Mouse (Mus musculus): ENCODE data around the gene Neurl4. TPM values are rescaled to one million over a fixed set of nuclear protein-coding genes. Genes with fewer than 3 reads are reported as not detected.
"Not testable (repeated sequence)": the region's sequence is repeated elsewhere in the genome, so short reads cannot be mapped to it uniquely, and the experiment has no call there.

Gene Neurl4
- 10 to 100 TPM; 39.2 to 39.9 TPM for total RNA-seq (2021)

DNA sequence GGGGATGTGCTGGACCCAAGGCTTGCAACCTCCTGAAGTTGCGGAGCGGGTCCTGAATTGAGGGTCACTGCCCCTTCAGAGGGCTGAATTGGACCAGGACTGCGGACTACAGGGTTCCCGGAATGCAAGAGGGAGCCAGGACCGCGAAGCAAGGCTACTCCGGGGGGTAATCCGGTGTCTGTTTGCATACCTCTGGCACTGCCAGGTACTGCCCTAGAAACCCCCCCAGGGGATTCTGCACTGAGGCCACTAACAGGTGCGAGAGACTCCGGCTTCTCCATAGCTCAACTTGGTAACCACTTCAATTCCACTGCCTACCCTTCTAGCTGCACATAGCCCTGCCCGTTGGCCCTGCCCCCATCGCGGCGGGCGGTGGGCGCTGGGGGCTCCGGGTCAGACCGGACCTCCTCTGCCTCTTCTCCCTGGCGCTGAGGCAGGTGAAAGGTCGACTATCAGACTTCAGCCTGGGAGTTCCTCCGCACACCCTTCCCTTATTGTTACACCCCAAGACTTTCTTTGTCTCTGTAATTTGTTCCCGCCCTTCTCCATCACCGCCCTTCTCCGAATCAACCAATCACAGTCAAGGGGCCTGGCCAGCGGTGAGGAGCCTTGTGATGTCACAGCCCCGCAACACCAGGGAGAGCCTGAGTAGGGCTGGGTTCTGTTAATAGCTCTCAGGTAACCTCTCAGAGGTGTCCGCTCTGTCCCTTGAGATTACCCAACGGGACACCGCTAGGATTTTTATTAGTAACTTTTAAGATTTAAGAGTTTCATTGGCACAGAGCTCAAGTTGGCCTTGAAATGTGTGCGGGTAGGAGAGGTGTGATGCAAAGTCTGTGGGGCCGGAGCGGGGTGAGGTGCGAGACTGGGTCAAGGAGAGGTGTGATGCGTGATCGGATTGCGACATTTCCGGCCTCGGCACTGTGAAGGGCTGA is at the start of gene Neurl4, which contains the start of gene 2810408A11Rik:
Gene Neurl4 (plus strand): TSS at position 602 of the 935 bp plus-strand sequence.
Gene 2810408A11Rik (minus strand): TSS at position 517 of the 935 bp plus-strand sequence.
- peak; percentile 93 to 95 for DNase-seq
- intact Hi-C loops (cut with DNase I), result loop anchor here (2.0 kb wide), 1 partner anchor 16 kb away; no protein-coding TSS in a partner anchor

DNA sequence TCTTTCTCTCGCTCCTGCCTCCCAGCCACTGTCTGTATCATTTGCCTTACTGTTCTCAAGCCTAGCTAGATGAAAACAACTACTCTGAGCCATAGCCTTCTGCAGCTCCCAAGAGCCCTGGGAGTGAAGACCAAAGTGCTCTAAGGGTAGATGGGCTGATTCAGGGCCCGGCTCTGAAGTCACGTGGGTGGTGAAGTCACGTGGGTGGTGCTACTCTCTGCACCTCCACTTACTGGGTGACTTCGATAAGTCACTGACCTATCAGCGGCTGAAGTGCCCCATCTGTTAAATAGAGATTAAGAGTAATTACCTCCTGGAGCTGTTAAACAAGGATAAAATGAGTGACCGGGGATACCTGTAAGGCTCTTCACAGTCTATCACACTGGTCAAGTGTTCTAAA is 46.9 kb upstream of the Neurl4 start:
- intact Hi-C loops (cut with DNase I), result no loop called here

DNA sequence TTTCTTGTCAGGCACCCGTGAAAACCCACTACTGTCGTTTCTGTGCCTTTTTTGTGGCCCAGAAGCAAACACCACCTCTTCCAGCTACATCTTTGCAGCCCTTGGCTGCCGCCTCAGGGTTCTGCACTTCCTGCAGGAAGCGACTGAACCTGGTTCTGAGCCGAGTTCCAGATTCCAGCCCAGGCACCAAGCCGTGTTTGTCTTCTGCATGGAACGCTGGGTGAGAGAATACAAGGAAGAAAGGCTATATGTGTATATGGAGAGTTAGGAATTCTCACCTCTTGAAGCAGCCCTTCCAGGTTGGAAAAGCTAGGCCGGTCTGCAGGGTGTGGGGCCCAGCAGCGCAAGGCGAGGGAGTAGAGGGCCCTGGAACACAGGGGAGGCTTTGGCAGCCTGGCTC is 46.2 kb upstream of the Neurl4 start:
- intact Hi-C loops (cut with DNase I), result no loop called here
- no peak for DNase-seq

More for the DNA sequence above, 46.9 kb upstream of the Neurl4 start:
- DNase-seq, result no peak

DNA sequence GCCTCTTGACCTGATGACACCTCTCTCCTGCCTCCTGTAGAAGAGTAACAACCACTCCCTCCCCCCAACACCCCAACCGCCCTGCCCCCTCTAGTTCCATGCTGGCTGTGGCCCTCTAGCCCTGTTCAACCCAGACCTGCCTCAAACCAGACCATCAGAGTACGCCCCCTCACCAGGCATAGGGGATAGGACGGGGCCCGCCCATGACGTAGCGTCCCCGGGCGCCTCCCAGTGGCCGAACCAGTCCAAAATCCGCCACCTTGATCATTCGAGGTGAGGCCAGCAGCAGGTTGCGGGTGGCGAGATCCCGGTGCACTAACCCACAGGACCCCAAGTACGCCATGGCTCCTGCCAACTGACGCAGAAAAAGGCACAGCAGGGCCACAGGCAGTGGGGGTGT is 45.5 kb upstream of the Neurl4 start:
- DNase-seq, result no peak
- intact Hi-C loops (cut with DNase I), result no loop called here

- DNase-seq, result no peak
Observed at GRCm38 (mm10) chr11:69858113-69858998, 42.5 kb upstream of the Neurl4 start, which contains the start of gene Tnk1. Gene Tnk1, minus strand, starts transcription at chr11:69858730.

GRCm38 (mm10) chr11:69863729-69864128 is 37.1 kb upstream of the Neurl4 start:
- intact Hi-C loops (cut with DNase I); DNase-seq: not testable (repeated sequence)

More at GRCm38 (mm10) chr11:69858113-69858998, 42.5 kb upstream of the Neurl4 start, which contains the start of gene Tnk1:
- intact Hi-C loops (cut with DNase I), result no loop called here

- intact Hi-C loops (cut with DNase I), result no loop called here
- DNase-seq, result no peak
Observed at GRCm38 (mm10) chr11:69864138-69864860, 36.6 kb upstream of the Neurl4 start.

DNA sequence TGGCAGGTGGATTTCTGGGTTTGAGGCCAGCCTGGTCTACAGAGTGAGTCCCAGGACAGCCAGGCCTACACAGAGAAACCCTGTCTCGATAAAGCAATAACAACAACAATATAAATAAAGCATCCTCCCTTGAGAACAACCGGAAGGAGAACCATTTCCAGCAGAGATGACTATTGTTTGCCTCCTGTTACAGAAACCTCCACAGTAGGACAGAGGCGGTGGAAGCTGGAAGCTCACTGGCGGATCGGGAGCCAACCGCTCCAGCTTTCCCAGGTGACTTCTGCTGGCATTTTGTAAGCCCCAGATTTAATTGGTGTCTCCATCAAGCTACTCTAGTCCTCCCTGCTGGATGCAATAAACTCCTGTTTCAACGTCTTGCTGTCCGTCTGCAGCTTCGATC is 35.3 kb upstream of the Neurl4 start:
- DNase-seq, result no peak
- intact Hi-C loops (cut with DNase I), result no loop called here

DNA sequence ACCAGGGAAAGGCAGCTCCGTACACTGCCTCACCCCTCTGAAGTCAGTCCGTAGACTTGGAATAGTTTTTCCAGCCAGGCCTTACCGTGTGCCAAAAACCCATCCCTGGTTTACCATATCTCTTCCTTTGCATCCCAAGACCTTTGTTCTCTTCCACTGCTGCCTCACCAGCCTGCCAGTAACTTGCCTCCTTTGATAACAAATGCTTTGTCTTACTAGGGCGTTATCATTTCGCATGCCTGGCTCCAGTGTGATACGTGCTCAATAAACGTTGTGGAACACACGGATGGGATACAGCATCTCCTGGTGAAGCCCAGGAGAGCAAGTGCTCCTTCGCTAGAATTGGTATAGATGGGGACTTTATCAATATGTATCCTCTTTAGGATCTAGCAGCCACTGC is 33.5 kb upstream of the Neurl4 start:
- no peak for DNase-seq
- intact Hi-C loops (cut with DNase I), result no loop called here

DNA sequence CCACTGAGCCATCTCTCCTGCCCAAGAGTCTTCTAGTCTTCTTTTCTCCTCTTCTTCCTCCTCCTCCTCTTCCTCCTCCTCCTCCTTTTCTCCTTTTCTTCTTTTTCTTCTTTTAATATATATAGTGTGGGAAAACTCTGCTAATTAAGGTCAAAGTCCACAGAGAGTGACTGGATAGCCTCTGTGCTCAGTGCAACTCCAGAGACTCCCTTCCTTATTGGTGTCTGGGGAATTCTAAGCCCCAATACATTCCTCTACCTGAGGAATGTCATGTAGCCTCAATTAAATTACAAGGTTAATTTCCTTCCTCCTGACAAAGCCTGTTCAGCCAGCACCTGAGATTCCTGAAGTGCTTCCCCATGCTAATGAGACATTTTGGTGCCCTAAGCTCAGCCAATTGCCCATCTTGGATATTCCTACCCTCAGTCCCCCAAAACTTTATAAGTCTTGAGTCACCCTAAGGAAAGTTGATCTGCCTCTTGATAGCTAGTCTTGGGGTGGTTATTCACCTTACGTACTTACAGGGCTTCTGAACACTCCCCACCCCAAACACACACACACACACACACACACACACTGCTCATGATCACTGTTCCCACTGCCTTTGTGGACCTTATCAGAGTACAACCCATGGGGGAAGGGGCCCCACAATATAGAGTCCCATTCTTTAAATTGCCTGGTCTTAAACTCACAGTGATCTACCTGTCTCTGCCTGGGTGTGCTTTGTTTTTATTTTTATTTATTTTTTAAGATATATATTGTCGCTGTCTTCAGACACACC is 30.4 kb upstream of the Neurl4 start:
- intact Hi-C loops (cut with DNase I), result no loop called here

DNA sequence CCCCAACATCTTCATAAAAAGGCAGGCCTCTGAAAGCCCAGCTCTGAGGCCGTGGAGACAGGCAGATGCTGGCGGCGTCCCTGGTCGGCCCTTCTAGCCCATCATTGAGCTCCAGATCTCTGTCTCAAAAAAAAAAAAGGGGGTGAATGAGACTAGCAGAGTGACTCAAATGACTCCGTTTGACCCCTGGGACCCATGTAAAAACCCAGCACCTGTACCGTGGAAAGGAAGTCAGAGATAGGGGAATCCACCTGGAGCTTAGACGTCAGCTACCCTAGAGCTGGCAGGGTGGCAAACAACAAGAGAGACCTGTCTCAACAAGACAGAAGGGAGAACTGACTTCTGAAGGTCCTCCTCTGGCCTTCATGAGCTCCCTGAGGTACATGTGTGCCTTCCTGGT is 29.1 kb upstream of the Neurl4 start:
- intact Hi-C loops (cut with DNase I), result no loop called here
- no peak for DNase-seq

More for the DNA sequence above, 30.4 kb upstream of the Neurl4 start:
- no peak for DNase-seq

GRCm38 (mm10) chr11:69872451-69872850 is 28.4 kb upstream of the Neurl4 start:
- intact Hi-C loops (cut with DNase I), result no loop called here
- no peak for DNase-seq

- intact Hi-C loops (cut with DNase I), result loop anchor here (2.0 to 5.0 kb wide), 3 partner anchors 71 to 149 kb away; partner anchors contain the start of genes Polr2a and Tmem102
- peak; percentile 78 to 81 for DNase-seq
Observed at GRCm38 (mm10) chr11:69876186-69876585, 24.7 kb upstream of the Neurl4 start.

GRCm38 (mm10) chr11:69876867-69877266 is 24.0 kb upstream of the Neurl4 start:
- DNase-seq, result peak; percentile 92 to 95
- intact Hi-C loops (cut with DNase I), result loop anchor here (1.0 to 5.0 kb wide), 4 partner anchors 72 to 195 kb away; partner anchors contain the start of genes Polr2a, Senp3 and Tmem102

GRCm38 (mm10) chr11:69877878-69878277 is 23.0 kb upstream of the Neurl4 start, which contains the start of gene Tmem95:
Gene Tmem95, minus strand, starts transcription at chr11:69878018.
- no peak for DNase-seq
- intact Hi-C loops (cut with DNase I), result loop anchor here (1.0 to 5.0 kb wide), 4 partner anchors 73 to 196 kb away; partner anchors contain the start of genes Polr2a, Senp3 and Tmem102

GRCm38 (mm10) chr11:69878399-69878798 is 22.5 kb upstream of the Neurl4 start:
- no peak for DNase-seq

GRCm38 (mm10) chr11:69878952-69879351 is 21.9 kb upstream of the Neurl4 start:
- no peak for DNase-seq
- intact Hi-C loops (cut with DNase I), result loop anchor here (5.0 kb wide), 1 partner anchor 152 kb away; no protein-coding TSS in a partner anchor

More at GRCm38 (mm10) chr11:69878399-69878798, 22.5 kb upstream of the Neurl4 start:
- intact Hi-C loops (cut with DNase I), result loop anchor here (5.0 kb wide), 1 partner anchor 151 kb away; no protein-coding TSS in a partner anchor

GRCm38 (mm10) chr11:69879711-69880110 is 21.2 kb upstream of the Neurl4 start:
- intact Hi-C loops (cut with DNase I), result loop anchor here (1.0 to 5.0 kb wide), 3 partner anchors 39 to 152 kb away; no protein-coding TSS in a partner anchor
- no peak for DNase-seq

GRCm38 (mm10) chr11:69880506-69880852 is 20.4 kb upstream of the Neurl4 start:
- intact Hi-C loops (cut with DNase I), result loop anchor here (1.0 to 2.0 kb wide), 2 partner anchors 38 to 69 kb away; no protein-coding TSS in a partner anchor
- DNase-seq, result peak; percentile 83 to 86
